Mouse (Mus musculus) gastrocnemius, postnatal 10 days (tissue): Measurements from ENCODE around the gene Map4k4. TPM values are rescaled to one million over a fixed set of nuclear protein-coding genes. Genes with fewer than 3 reads are reported as not detected.
A peak's percentile ranks its signal among the peaks of the same experiment; 100 is the strongest.

Source experiments
- DNase-seq: peaks from one replicate; pipeline ENCODE4 v3.0.0; 2021; ENCODE audit warnings: mixed read lengths
- total RNA-seq, 2 experiments: library from RNA; stranded (reverse); gene quantifications; 2 replicates each; pipeline ENCODE4 v1.2.3; 2021

Map4k4 gene
- total RNA-seq, 2 experiments from 2014 or later = 87.8 to 121 TPM

GRCm38 (mm10) chr1:39936332-39936802, 35.7 kb downstream of the Map4k4 start:
- DNase-seq = peak; percentile 87

GRCm38 (mm10) chr1:39936934-39937333, 36.2 kb downstream of the Map4k4 start:
- no peak for DNase-seq

GRCm38 (mm10) chr1:39937609-39938008, 36.9 kb downstream of the Map4k4 start:
- no peak for DNase-seq

- no peak for DNase-seq
Observed at GRCm38 (mm10) chr1:39939401-39939800, 38.7 kb downstream of the Map4k4 start.

- no peak for DNase-seq
Observed at GRCm38 (mm10) chr1:39940342-39940741, 39.6 kb downstream of the Map4k4 start.

GRCm38 (mm10) chr1:39941237-39942179, 40.8 kb downstream of the Map4k4 start:
- DNase-seq = no peak

- no peak for DNase-seq
Observed at GRCm38 (mm10) chr1:39942935-39943334, 42.2 kb downstream of the Map4k4 start.

- DNase-seq = no peak
Observed at GRCm38 (mm10) chr1:39944306-39944971, 43.7 kb downstream of the Map4k4 start.

- DNase-seq = no peak
Observed at GRCm38 (mm10) chr1:39944972-39945323, 44.2 kb downstream of the Map4k4 start.

- no peak for DNase-seq
Observed at GRCm38 (mm10) chr1:39946391-39946790, 45.7 kb downstream of the Map4k4 start.

GRCm38 (mm10) chr1:39947179-39947578, 46.5 kb downstream of the Map4k4 start:
- no peak for DNase-seq

GRCm38 (mm10) chr1:39947701-39948359, 47.1 kb downstream of the Map4k4 start:
- no peak for DNase-seq

- no peak for DNase-seq
Observed at GRCm38 (mm10) chr1:39949205-39949604, 48.5 kb downstream of the Map4k4 start.

- DNase-seq = no peak
Observed at GRCm38 (mm10) chr1:39949790-39950462, 49.2 kb downstream of the Map4k4 start.

- DNase-seq = no peak
Observed at GRCm38 (mm10) chr1:39950590-39950989, 49.9 kb downstream of the Map4k4 start.

- no peak for DNase-seq
Observed at GRCm38 (mm10) chr1:39954652-39955051, 53.9 kb downstream of the Map4k4 start.

GRCm38 (mm10) chr1:39956712-39957111, 56.0 kb downstream of the Map4k4 start:
- DNase-seq = no peak

GRCm38 (mm10) chr1:39957981-39958380, 57.3 kb downstream of the Map4k4 start:
- no peak for DNase-seq

GRCm38 (mm10) chr1:39960623-39961022, 59.9 kb downstream of the Map4k4 start:
- no peak for DNase-seq

GRCm38 (mm10) chr1:39961113-39961512, 60.4 kb downstream of the Map4k4 start:
- DNase-seq = no peak

GRCm38 (mm10) chr1:39962321-39962720, 61.6 kb downstream of the Map4k4 start:
- no peak for DNase-seq

GRCm38 (mm10) chr1:39962840-39963239, 62.1 kb downstream of the Map4k4 start:
- DNase-seq = no peak
